Comparison of ENCODE assay signal across 9 mouse cellular contexts in the genomic region with DNA sequence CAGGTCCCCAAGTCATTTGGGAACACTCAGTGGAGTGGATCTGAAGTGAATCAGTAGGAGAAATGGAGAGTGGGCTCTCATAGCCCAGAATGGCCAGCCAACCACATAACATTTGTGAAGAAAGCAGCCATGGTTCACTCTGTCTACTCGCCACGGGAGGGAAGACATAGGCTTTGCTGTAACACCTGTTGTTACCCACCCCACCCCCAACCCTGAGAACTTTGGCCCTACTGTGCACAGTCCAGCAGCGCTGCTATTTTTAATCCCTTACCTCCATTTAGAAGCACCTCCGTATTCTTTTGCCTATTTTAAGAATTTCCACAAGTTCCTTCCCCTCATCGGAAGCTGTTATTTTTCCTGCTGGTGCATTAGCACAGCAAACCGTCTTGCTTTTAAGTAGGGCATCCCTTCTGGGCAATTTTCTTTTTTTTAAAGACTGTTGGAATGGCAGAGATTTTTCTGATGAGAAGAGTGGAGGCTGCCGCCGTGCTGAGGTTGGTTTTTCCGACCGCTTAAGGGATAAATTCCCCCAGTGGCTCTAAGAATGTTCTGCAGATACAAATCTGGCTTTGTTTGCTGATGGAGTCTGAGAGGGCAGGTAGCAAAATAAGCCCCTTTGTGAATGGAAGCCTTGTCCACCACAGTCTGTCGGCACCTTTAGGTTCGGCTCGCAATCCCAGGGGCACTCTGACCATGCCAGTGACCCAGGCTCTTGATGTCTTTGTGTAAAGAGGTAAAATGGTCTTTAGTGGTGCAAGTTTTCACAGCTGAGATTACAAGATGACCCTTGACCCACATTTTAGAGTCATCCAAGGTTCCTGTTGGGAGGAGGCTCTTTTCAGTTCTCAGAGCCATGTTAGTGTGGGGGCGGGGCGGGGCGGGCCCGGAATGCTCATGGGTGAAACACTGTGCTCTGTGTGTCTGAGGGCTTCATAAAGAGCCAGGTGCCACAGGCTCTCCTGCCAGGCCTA. TPM values are rescaled to one million over a fixed set of nuclear protein-coding genes. Genes with fewer than 3 reads are reported as not detected.
DNase-seq lines count a peak whose midpoint lies in the region; ATAC-seq and TF ChIP-seq lines count a peak whose summit lies in the region.
"Had no signal": no experiment of that assay in that cellular context is flagged by ENCODE, and none has a peak within 500 bp of the region (broad histone marks: within the 10 kb centered on the region; RNA-seq: fewer than 3 reads in every experiment).

No protein-coding gene starts in this region.

- no peak for TF ChIP-seq POLR2A in testis, adult 2 months (IDR thresholded peaks at IDR 0.05; ENCODE audit: control insufficient read depth, low read depth, low read length)
- no peak for TF ChIP-seq POLR2A in limb, embryonic 14.5 days (IDR thresholded peaks at IDR 0.05; ENCODE audit: borderline replicate concordance, extremely low read depth, insufficient read depth, insufficient read length)

- H3K9me3 ChIP-seq in limb, embryonic 14.5 days (ENCODE audit: control insufficient read depth, low read length) = no peaks in the 10 kb centered on the region

- no peaks in the 10 kb centered on the region for H3K27me3 ChIP-seq in testis, adult 2 months (ENCODE audit: control insufficient read depth, insufficient read depth, low read length)
- H3K27me3 ChIP-seq in limb, embryonic 14.5 days (ENCODE audit: control insufficient read depth, insufficient read depth, low read length) = no peaks in the 10 kb centered on the region

- intact Hi-C loops in gastrocnemius, adult 2 months (cut with DNase I) = loop anchor here (5.0 kb wide), 2 partner anchors 54 to 89 kb away; no protein-coding TSS in a partner anchor
- intact Hi-C loops in gastrocnemius, postnatal 14 days (cut with DNase I; ENCODE audit: low total_unique reads) = no loop called here

- no peak for DNase-seq in gastrocnemius, adult 2 months
- no peak for DNase-seq in gastrocnemius, adult 8-10 months (ENCODE audit: low spot score in 2 of 2)
- DNase-seq in testis, postnatal 10 days (ENCODE audit: low spot score) = no peak
- no peak for DNase-seq in limb, embryonic 14.5 days (ENCODE audit: low spot score)
- DNase-seq in left cerebral cortex, adult 11 months (ENCODE audit: low spot score) = no peak
- DNase-seq in urinary bladder, adult 2 months (ENCODE audit: low spot score) = no peak
- no peak for DNase-seq in gastrocnemius, postnatal 14 days

- H3K27ac ChIP-seq in gastrocnemius, adult 2 months = peak overlapping the region; percentile 91
- 0 out of 2 replicates have a peak overlapping the region, but pooled peaks have one; percentile 7 for H3K27ac ChIP-seq in testis, adult 2 months (ENCODE audit: control insufficient read depth, insufficient read depth, low read depth, low read length)
- H3K27ac ChIP-seq in limb, embryonic 14.5 days (replicated peaks; ENCODE audit: low read depth, low read length) = peak overlapping the region; percentile 68

- 56% methylated on average over 17 of the region's 17 CpGs for WGBS in limb, embryonic 14.5 days

- no peak overlapping the region for H3K4me2 ChIP-seq in limb, embryonic 14.5 days (replicated peaks; ENCODE audit: low read depth, low read length, severe bottlenecking)

- peaks cover 4% of the 10 kb centered on the region for H3K36me3 ChIP-seq in testis, adult 2 months (ENCODE audit: control insufficient read depth, insufficient read depth, low read length)
- H3K36me3 ChIP-seq in limb, embryonic 14.5 days (ENCODE audit: control insufficient read depth, insufficient read depth, low read length) = no peaks in the 10 kb centered on the region

- peaks cover 9% of the 10 kb centered on the region; the same call in 1 of the 2 replicates for H3K4me1 ChIP-seq in testis, adult 2 months (ENCODE audit: control insufficient read depth, insufficient read depth, low read length)
- H3K4me1 ChIP-seq in limb, embryonic 14.5 days (ENCODE audit: control insufficient read depth, insufficient read depth, low read length) = peaks cover 21% of the 10 kb centered on the region

- ATAC-seq in limb, embryonic 14.5 days (ENCODE audit: low FRiP score, low read depth) = peak; percentile 45; the same call in 1 of the 2 replicates
- ATAC-seq: CD4-positive, CD25-positive, alpha-beta regulatory T cell, adult 4 months had no signal

- H3K9ac ChIP-seq in limb, embryonic 14.5 days (ENCODE audit: low read depth, low read length, severe bottlenecking) = no peak overlapping the region

- no peak for TF ChIP-seq CTCF in gastrocnemius, adult 2 months (IDR thresholded peaks at IDR 0.05)
- no peak for TF ChIP-seq CTCF in testis, adult 2 months (IDR thresholded peaks at IDR 0.05; ENCODE audit: control insufficient read depth, insufficient read depth, insufficient replicate concordance, low read depth, low read length)

- H3K4me3 ChIP-seq in gastrocnemius, adult 2 months = peak overlapping the region; percentile 39
- H3K4me3 ChIP-seq in testis, adult 2 months (ENCODE audit: control insufficient read depth, low read depth, low read length) = no peak overlapping the region
- H3K4me3 ChIP-seq in limb, embryonic 14.5 days (replicated peaks; ENCODE audit: low read length) = no peak overlapping the region

RNA-seq across cellular contexts. Expression of a gene that starts 8.7 kb away (rescaled TPM):
- total RNA-seq in gastrocnemius, adult 2 months (2021) = 10 to 100 TPM; 22.5 to 46.8 TPM
- total RNA-seq in gastrocnemius, adult 8-10 months (2022) = 10 to 100 TPM; 25.6 to 43.3 (median 29.4) TPM
- 38.5 and 47.2 TPM in 2 replicates for polyA plus RNA-seq in testis, adult 2 months (2012; rRNA removed)
- polyA plus RNA-seq in limb, embryonic 14.5 days (2012; rRNA removed) = 7.5 and 9.0 TPM in 2 replicates
- 17.6 and 18.8 TPM in 2 replicates for polyA plus RNA-seq in limb, embryonic 14.5 days (2014; fragmentation: Nextera tagmentation; extraction: Ambion mirVana)
- 66.3 and 69.7 TPM in 2 replicates for polyA plus RNA-seq in urinary bladder, adult 2 months (2012; rRNA removed)
- total RNA-seq in gastrocnemius, postnatal 14 days (2021) = 10 to 100 TPM; 64.9 to 70.5 TPM

Comparison
In these comparisons a context has a peak if more than half of its experiments do, and no peak if none do; other contexts are left out.
1. H3K27ac ChIP-seq: peak in every context shown above with its lines; median percentile 91 in gastrocnemius, adult 2 months; 68 in limb, embryonic 14.5 days; 7 in testis, adult 2 months.